Mouse (Mus musculus) hindbrain, embryonic 14.5 days (tissue): ENCODE results near the gene Sugct. TPM values are rescaled to one million over a fixed set of nuclear protein-coding genes. Genes with fewer than 3 reads are reported as not detected.

Experiments
- polyA plus RNA-seq: library from polyadenylated mRNA; unstranded; fragments of >200 nt; fragmentation: Nextera tagmentation; extraction: Ambion mirVana; gene quantifications from 2 replicates; pipeline ENCODE4 v1.2.1, GENCODE M21; 2014

Gene Sugct
- polyA plus RNA-seq, 1 experiment from 2014 or later, result 3.7 TPM

Other genes with a start within 250 kb of the Sugct start
- gene Mplkip, start 361 bp downstream of the Sugct start, polyA plus RNA-seq, result 49.0 and 51.8 TPM in 2 replicates
- gene Cdk13, start 109.5 kb upstream of the Sugct start, polyA plus RNA-seq, result 18.0 and 20.3 TPM in 2 replicates
- gene Rala, start 248.7 kb upstream of the Sugct start, polyA plus RNA-seq, result 197 and 209 TPM in 2 replicates